Mouse (Mus musculus) liver, embryonic 14.5 days (tissue): ENCODE data around the gene Zswim5.
A peak's percentile ranks its signal among the peaks of the same experiment; 100 is the strongest.

ENCODE experiments used
- CTCF ChIP-seq: IDR thresholded peaks from 2 replicates; pipeline ENCODE4 v1.5.1; 2016; ENCODE audit warnings: antibody characterized with exemption, low read depth, control low read depth
- EP300 ChIP-seq: IDR thresholded peaks from 2 replicates; pipeline ENCODE4 v1.6.1; 2016; ENCODE audit warnings: antibody characterized with exemption, low read depth

GRCm38 (mm10) chr4:116951642-116952041, 74.5 kb downstream of the Zswim5 start:
- TF ChIP-seq EP300 (no peak), CTCF (peak; percentile 33)
